Mouse (Mus musculus): ENCODE results near the gene Gm7257. TPM values are rescaled to one million over a fixed set of nuclear protein-coding genes. Genes with fewer than 3 reads are reported as not detected.

Gm7257 gene
- total RNA-seq (2012; rRNA removed), result not detected in 2 replicates

DNA sequence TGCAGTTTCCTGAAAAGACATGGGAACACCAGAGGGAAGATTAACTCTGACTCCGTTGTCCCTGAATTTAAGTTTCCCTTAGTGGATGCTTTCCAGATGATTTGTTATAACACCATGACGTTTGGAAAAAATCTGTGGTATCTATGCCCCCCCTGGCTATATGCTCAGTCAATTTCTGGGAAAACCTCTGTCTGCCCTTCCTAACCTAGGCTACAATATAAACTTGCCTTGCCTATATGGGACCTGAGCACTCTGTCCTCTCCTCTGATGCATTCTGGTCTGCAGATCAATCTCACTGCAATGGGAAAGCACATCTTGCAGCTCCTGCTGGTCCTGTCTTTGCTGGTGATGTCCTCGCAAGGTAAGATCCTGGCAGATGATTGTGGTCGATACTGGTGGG is at the start of gene Gm7257:
TSS of gene Gm7257 (plus strand) at position 301 of the 400 bp plus-strand sequence.
- H3K36me3 ChIP-seq (ENCODE audit: control insufficient read depth, insufficient read depth, low read length, poor library complexity, severe bottlenecking), result no peaks in the 10 kb centered on the region
- no peaks in the 10 kb centered on the region for H3K4me1 ChIP-seq (ENCODE audit: control insufficient read depth in 2 of 2, insufficient read depth in 2 of 2, low read length in 2 of 2, poor library complexity in 1 of 2)
- no peak within 1 kb of the TSS for H3K9ac ChIP-seq (ENCODE audit: insufficient read depth, low read depth, low read length, poor library complexity, severe bottlenecking)
- H3K4me3 ChIP-seq (ENCODE audit: insufficient read depth in 1 of 2, low read depth in 1 of 2, low read length in 2 of 2, poor library complexity in 1 of 2, severe bottlenecking in 1 of 2), result no peak within 1 kb of the TSS
- TF ChIP-seq ZC3H11A (IDR thresholded peaks at IDR 0.05; ENCODE audit: borderline replicate concordance, low read depth, low read length) (no peak), HCFC1 (IDR thresholded peaks at IDR 0.05; ENCODE audit: borderline replicate concordance, insufficient read depth, low read length) (no peak), MAFK (IDR thresholded peaks at IDR 0.05; ENCODE audit: insufficient read depth, low read depth, low read length) (no peak), CHD2 (IDR thresholded peaks at IDR 0.05; ENCODE audit: low read depth, low read length) (no peak), ZNF384 (IDR thresholded peaks at IDR 0.05; ENCODE audit: low read depth, low read length) (no peak)
- DNase-seq (ENCODE audit: low read depth, low spot score), result no peak
- H3K27ac ChIP-seq (ENCODE audit: insufficient read depth, low read depth, low read length, poor library complexity, severe bottlenecking), result no peak within 1 kb of the TSS
- H3K9me3 ChIP-seq (ENCODE audit: control insufficient read depth, insufficient read depth, low read depth, low read length), result no peaks in the 10 kb centered on the region
- in situ Hi-C loops (cut with MboI; ENCODE audit: low sequenced_read_pairs in 2 of 2, unreplicated experiment in 2 of 2), result no loop called here

- Histone ChIP-seq H3K9me3 (ENCODE audit: control insufficient read depth, insufficient read depth, low read depth, low read length) (no peaks in the 10 kb centered on the region), H3K4me1 (ENCODE audit: control insufficient read depth in 2 of 2, insufficient read depth in 2 of 2, low read length in 2 of 2, poor library complexity in 1 of 2) (no peaks in the 10 kb centered on the region), H3K36me3 (ENCODE audit: control insufficient read depth, insufficient read depth, low read length, poor library complexity, severe bottlenecking) (no peaks in the 10 kb centered on the region), H3K27ac (ENCODE audit: insufficient read depth, low read depth, low read length, poor library complexity, severe bottlenecking) (no peak overlapping the region), H3K9ac (ENCODE audit: insufficient read depth, low read depth, low read length, poor library complexity, severe bottlenecking) (no peak overlapping the region), H3K4me3 (ENCODE audit: insufficient read depth in 1 of 2, low read depth in 1 of 2, low read length in 2 of 2, poor library complexity in 1 of 2, severe bottlenecking in 1 of 2) (no peak overlapping the region)
- DNase-seq (ENCODE audit: low read depth, low spot score), result no peak
- in situ Hi-C loops (cut with MboI; ENCODE audit: low sequenced_read_pairs in 2 of 2, unreplicated experiment in 2 of 2), result no loop called here
- TF ChIP-seq HCFC1 (IDR thresholded peaks at IDR 0.05; ENCODE audit: borderline replicate concordance, insufficient read depth, low read length), result no peak
- no peak for TF ChIP-seq ZC3H11A (IDR thresholded peaks at IDR 0.05; ENCODE audit: borderline replicate concordance, low read depth, low read length)
- no peak for TF ChIP-seq ZNF384 (IDR thresholded peaks at IDR 0.05; ENCODE audit: low read depth, low read length)
- no peak for TF ChIP-seq CHD2 (IDR thresholded peaks at IDR 0.05; ENCODE audit: low read depth, low read length)
- no peak for TF ChIP-seq MAFK (IDR thresholded peaks at IDR 0.05; ENCODE audit: insufficient read depth, low read depth, low read length)
These were observed 28.7 kb upstream of the Gm7257 start for GRCm38 (mm10) chr9:36402991-36403390.

DNA sequence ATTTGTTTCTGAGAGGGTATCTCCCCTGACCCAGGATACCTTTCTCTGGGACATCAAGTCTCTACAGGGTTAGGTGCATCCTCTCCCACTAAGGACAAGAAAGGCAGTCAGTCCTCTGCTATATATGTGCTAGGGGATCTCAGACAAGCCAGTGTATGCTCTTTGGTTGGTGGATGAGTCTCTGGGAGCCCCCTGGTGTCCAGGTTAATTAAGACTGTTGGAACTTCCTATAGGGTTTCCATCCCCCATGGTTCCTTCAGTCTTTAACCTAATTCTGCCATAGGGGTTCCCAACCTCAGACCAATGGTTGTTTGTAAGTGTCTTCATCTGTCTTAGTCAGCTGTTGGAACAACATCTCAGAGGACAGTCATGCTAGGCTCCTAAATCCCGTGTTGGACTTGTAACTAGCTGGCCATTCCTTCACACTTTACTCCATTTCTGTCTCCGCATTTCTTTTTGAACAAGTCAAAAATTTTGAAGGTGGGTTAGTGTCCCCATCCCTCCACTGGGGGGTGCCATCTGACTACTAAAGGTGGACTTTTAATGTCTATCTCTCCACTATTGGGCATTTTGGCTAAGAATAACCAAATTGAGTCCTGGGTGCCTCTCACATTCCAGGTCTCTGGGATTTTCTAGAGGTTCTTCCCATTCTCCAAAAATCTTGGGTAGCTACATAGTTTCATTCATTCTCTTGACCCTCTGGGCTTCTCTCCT is 3.5 kb downstream of the Gm7257 start:
- Histone ChIP-seq H3K36me3 (ENCODE audit: control insufficient read depth, insufficient read depth, low read length, poor library complexity, severe bottlenecking) (no peaks in the 10 kb centered on the region), H3K27ac (ENCODE audit: insufficient read depth, low read depth, low read length, poor library complexity, severe bottlenecking) (no peak overlapping the region), H3K4me1 (ENCODE audit: control insufficient read depth in 2 of 2, insufficient read depth in 2 of 2, low read length in 2 of 2, poor library complexity in 1 of 2) (no peaks in the 10 kb centered on the region), H3K9me3 (ENCODE audit: control insufficient read depth, insufficient read depth, low read depth, low read length) (no peaks in the 10 kb centered on the region), H3K4me3 (ENCODE audit: insufficient read depth in 1 of 2, low read depth in 1 of 2, low read length in 2 of 2, poor library complexity in 1 of 2, severe bottlenecking in 1 of 2) (no peak overlapping the region), H3K9ac (ENCODE audit: insufficient read depth, low read depth, low read length, poor library complexity, severe bottlenecking) (no peak overlapping the region)
- DNase-seq (ENCODE audit: low read depth, low spot score), result peak; percentile 62
- in situ Hi-C loops (cut with MboI; ENCODE audit: low sequenced_read_pairs in 2 of 2, unreplicated experiment in 2 of 2), result no loop called here
- TF ChIP-seq HCFC1 (IDR thresholded peaks at IDR 0.05; ENCODE audit: borderline replicate concordance, insufficient read depth, low read length) (no peak), ZC3H11A (IDR thresholded peaks at IDR 0.05; ENCODE audit: borderline replicate concordance, low read depth, low read length) (peak; percentile 57), ZNF384 (IDR thresholded peaks at IDR 0.05; ENCODE audit: low read depth, low read length) (no peak), CHD2 (IDR thresholded peaks at IDR 0.05; ENCODE audit: low read depth, low read length) (no peak), MAFK (IDR thresholded peaks at IDR 0.05; ENCODE audit: insufficient read depth, low read depth, low read length) (no peak)

GRCm38 (mm10) chr9:36475338-36475737 is 43.7 kb downstream of the Gm7257 start, which contains the start of gene Gm9513:
Gm9513 (plus strand) TSS chr9:36475638.
- no peak for TF ChIP-seq ZC3H11A (IDR thresholded peaks at IDR 0.05; ENCODE audit: borderline replicate concordance, low read depth, low read length)
- TF ChIP-seq MAFK (IDR thresholded peaks at IDR 0.05; ENCODE audit: insufficient read depth, low read depth, low read length), result no peak
- TF ChIP-seq ZNF384 (IDR thresholded peaks at IDR 0.05; ENCODE audit: low read depth, low read length), result no peak
- no peak within 1 kb of the TSS for H3K27ac ChIP-seq (ENCODE audit: insufficient read depth, low read depth, low read length, poor library complexity, severe bottlenecking)
- no peak for DNase-seq (ENCODE audit: low read depth, low spot score)
- no peaks in the 10 kb centered on the region for H3K4me1 ChIP-seq (ENCODE audit: control insufficient read depth in 2 of 2, insufficient read depth in 2 of 2, low read length in 2 of 2, poor library complexity in 1 of 2)
- H3K9me3 ChIP-seq (ENCODE audit: control insufficient read depth, insufficient read depth, low read depth, low read length), result no peaks in the 10 kb centered on the region
- no peak within 1 kb of the TSS for H3K9ac ChIP-seq (ENCODE audit: insufficient read depth, low read depth, low read length, poor library complexity, severe bottlenecking)
- H3K36me3 ChIP-seq (ENCODE audit: control insufficient read depth, insufficient read depth, low read length, poor library complexity, severe bottlenecking), result no peaks in the 10 kb centered on the region
- H3K4me3 ChIP-seq (ENCODE audit: insufficient read depth in 1 of 2, low read depth in 1 of 2, low read length in 2 of 2, poor library complexity in 1 of 2, severe bottlenecking in 1 of 2), result no peak within 1 kb of the TSS
- in situ Hi-C loops (cut with MboI; ENCODE audit: low sequenced_read_pairs in 2 of 2, unreplicated experiment in 2 of 2), result no loop called here

Other genes with a start within 250 kb of the Gm7257 start
- not detected in 2 replicates for gene Gm9513, start 43.8 kb downstream of the Gm7257 start, total RNA-seq (2012; rRNA removed)
- not detected in 2 replicates for gene Gm5615, start 110.1 kb downstream of the Gm7257 start, total RNA-seq (2012; rRNA removed)
- not detected in 2 replicates for gene Gm17689, start 150.8 kb downstream of the Gm7257 start, total RNA-seq (2012; rRNA removed)
- gene A630095E13Rik, start 211.5 kb downstream of the Gm7257 start, total RNA-seq (2012; rRNA removed), result not detected in 2 replicates